Mouse (Mus musculus) kidney, postnatal 0 days (tissue): ENCODE data around the gene Ifngr2. TPM values are rescaled to one million over a fixed set of nuclear protein-coding genes. Genes with fewer than 3 reads are reported as not detected.

ENCODE experiments used
- ATAC-seq: fragments of 200-750 bp; cut with Nextera tagmentation; replicated peaks from 2 replicates; pipeline ENCODE4 v1.8.0; 2017; ENCODE audit warnings: low read depth, moderate number of reproducible peaks, moderate TSS enrichment, moderate library complexity; ENCODE audit not compliant: low FRiP score
- DNase-seq: peaks from one replicate; pipeline ENCODE4 v3.0.0-alpha.2; 2016; ENCODE audit warnings: low spot score
- H3K27ac ChIP-seq: fragments of 300-500 bp; sonication (generic); 2 replicates; pipeline ENCODE4 v1.5.1; 2014; ENCODE audit warnings: mild to moderate bottlenecking
- H3K27me3 ChIP-seq: fragments of 300-500 bp; sonication (generic); 2 replicates; pipeline ENCODE4 v1.6.1; 2014; ENCODE audit warnings: low read length, mixed read lengths; ENCODE audit not compliant: insufficient read depth
- H3K36me3 ChIP-seq: fragments of 300-500 bp; sonication (generic); 2 replicates; pipeline ENCODE4 v1.6.1; 2014; ENCODE audit warnings: low read length, mixed read lengths; ENCODE audit not compliant: insufficient read depth
- H3K4me1 ChIP-seq: fragments of 300-500 bp; sonication (generic); replicated peaks from 2 replicates; pipeline ENCODE4 v1.6.1; 2014; ENCODE audit warnings: antibody characterized with exemption, low read length, mixed read lengths; ENCODE audit not compliant: insufficient read depth
- H3K4me2 ChIP-seq: fragments of 300-500 bp; sonication (generic); 2 replicates; pipeline ENCODE4 v1.6.1; 2014; ENCODE audit warnings: mild to moderate bottlenecking, low read length, moderate library complexity, mixed read lengths
- H3K4me3 ChIP-seq: fragments of 300-500 bp; sonication (generic); replicated peaks from 2 replicates; pipeline ENCODE4 v1.5.1; 2014; ENCODE audit warnings: low read depth, low read length
- H3K9ac ChIP-seq: fragments of 300-500 bp; sonication (generic); 2 replicates; pipeline ENCODE4 v1.6.1; 2014; ENCODE audit warnings: low read depth, low read length
- H3K9me3 ChIP-seq: fragments of 300-500 bp; sonication (generic); replicated peaks from 2 replicates; pipeline ENCODE4 v1.6.1; 2016; ENCODE audit warnings: low read length, inconsistent platforms, mixed read lengths
- CTCF ChIP-seq: IDR thresholded peaks from 2 replicates; pipeline ENCODE4 v1.5.1; 2016; ENCODE audit warnings: antibody characterized with exemption, low read depth, mild to moderate bottlenecking, moderate library complexity
- WGBS: fragments of 180-500 bp; shearing (Covaris S2); extraction: QIAGEN DNeasy Blood & Tissue Kit; methylation state at CpG from one replicate; pipeline ENCODE4 v1.1.7; 2014; 5-methylcytosine and 5-hydroxymethylcytosine counted together
- polyA plus RNA-seq: library from polyadenylated mRNA; unstranded; fragments of >200 nt; fragmentation: Nextera tagmentation; extraction: Ambion mirVana; gene quantifications from 2 replicates; pipeline ENCODE4 v1.2.1, GENCODE M21; 2015

Gene Ifngr2
- polyA plus RNA-seq, 1 experiment from 2014 or later: 42.6 TPM

GRCm38 (mm10) chr16:91513099-91513498, 33.8 kb upstream of the Ifngr2 start:
- Histone ChIP-seq H3K4me2 (no peak overlapping the region), H3K27me3 (no peaks in the 10 kb centered on the region), H3K27ac (no peak overlapping the region), H3K9ac (no peak overlapping the region), H3K4me1 (no peaks in the 10 kb centered on the region), H3K9me3 (no peaks in the 10 kb centered on the region), H3K36me3 (no peaks in the 10 kb centered on the region; the same call in 1 of the 2 replicates), H3K4me3 (no peak overlapping the region)
- WGBS: 88% methylated on average over 6 of the region's 6 CpGs
- ATAC-seq (no peak), DNase-seq (no peak)
- no peak for TF ChIP-seq CTCF

- ATAC-seq: no peak
Measured at GRCm38 (mm10) chr16:91517020-91517419, 29.9 kb upstream of the Ifngr2 start.

GRCm38 (mm10) chr16:91522040-91522439, 24.8 kb upstream of the Ifngr2 start:
- 75% methylated on average over 5 of the region's 5 CpGs for WGBS
- ATAC-seq: no peak
- Histone ChIP-seq H3K36me3 (no peaks in the 10 kb centered on the region), H3K9me3 (no peaks in the 10 kb centered on the region), H3K27ac (no peak overlapping the region), H3K9ac (no peak overlapping the region), H3K27me3 (no peaks in the 10 kb centered on the region), H3K4me1 (no peaks in the 10 kb centered on the region), H3K4me3 (no peak overlapping the region), H3K4me2 (no peak overlapping the region)
- DNase-seq: no peak
- no peak for TF ChIP-seq CTCF

More at GRCm38 (mm10) chr16:91517020-91517419, 29.9 kb upstream of the Ifngr2 start:
- no peak overlapping the region for H3K27ac ChIP-seq
- no peaks in the 10 kb centered on the region for H3K4me1 ChIP-seq
- no peak overlapping the region for H3K4me3 ChIP-seq
- H3K36me3 ChIP-seq: no peaks in the 10 kb centered on the region
- WGBS: 64% methylated on average over 7 of the region's 7 CpGs
- DNase-seq: no peak
- no peak overlapping the region for H3K9ac ChIP-seq
- H3K4me2 ChIP-seq: no peak overlapping the region
- no peaks in the 10 kb centered on the region for H3K9me3 ChIP-seq
- no peaks in the 10 kb centered on the region for H3K27me3 ChIP-seq
- no peak for TF ChIP-seq CTCF

DNA sequence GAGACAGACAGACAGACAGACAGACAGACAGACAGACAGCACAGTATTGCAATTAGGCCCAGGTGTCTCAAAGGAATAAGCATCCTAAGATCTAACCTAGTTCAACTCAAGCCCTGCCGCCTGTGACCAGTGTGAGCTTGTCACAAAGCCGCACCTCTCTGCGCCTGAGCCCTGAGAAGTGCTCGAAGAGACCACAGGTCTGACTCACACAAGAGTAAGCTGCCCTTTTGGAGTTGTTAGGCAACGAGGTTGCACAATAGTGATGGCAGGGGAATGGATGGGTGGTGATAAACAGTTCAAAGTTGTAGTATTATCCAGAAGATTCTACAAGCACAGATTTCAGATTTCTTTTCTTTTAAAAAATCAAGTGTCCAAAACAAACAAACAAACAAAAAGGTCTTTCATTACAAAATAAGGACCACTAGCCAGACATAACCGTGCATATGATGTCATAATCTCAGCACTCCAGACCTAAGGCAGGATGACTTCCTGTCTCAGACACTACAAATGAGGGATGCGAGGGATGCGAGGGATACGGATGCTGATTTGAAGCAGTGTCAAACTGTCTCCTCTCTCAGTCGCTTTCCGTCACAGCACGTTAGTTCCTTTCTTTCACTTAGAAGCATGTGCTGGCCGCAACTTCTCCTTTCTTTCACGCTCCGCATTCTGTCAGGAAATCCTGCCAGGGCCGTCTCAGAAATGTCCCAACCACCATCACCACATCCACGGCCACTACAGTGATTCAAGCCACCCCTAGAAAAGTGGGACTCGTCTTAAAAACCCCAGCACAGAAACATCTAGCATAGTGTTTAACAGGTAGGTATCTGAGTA, 24.2 kb upstream of the Ifngr2 start:
- DNase-seq (no peak), ATAC-seq (0 out of 2 replicates have a peak, but pooled peaks have one; percentile 43)
- Histone ChIP-seq H3K4me2 (no peak overlapping the region), H3K27ac (0 out of 2 replicates have a peak overlapping the region, but pooled peaks have one; percentile 13), H3K9me3 (no peaks in the 10 kb centered on the region), H3K36me3 (no peaks in the 10 kb centered on the region), H3K4me3 (no peak overlapping the region), H3K27me3 (no peaks in the 10 kb centered on the region), H3K9ac (no peak overlapping the region), H3K4me1 (no peaks in the 10 kb centered on the region)
- WGBS: 75% methylated on average over 18 of the region's 18 CpGs
- TF ChIP-seq CTCF: no peak

DNA sequence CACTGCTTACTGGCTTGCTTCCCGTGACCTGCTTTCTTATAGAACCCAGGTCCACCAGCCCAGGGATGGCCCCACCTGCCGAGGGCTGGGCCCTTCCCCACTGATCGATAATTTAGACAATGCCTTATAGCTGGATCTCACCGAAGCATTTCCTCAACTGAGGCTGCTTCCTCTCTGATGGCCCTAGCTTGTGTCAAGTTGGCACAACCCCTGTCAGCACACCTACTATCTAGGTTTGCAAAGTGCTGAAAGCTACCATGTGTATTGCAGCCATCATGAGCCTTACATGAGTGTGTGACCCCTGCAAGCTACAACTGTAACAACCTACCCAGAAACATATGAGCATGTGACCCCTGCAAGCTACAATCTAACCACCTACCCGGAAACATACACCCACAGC, 22.7 kb upstream of the Ifngr2 start:
- no peak for TF ChIP-seq CTCF
- Histone ChIP-seq H3K4me3 (no peak overlapping the region), H3K27me3 (no peaks in the 10 kb centered on the region), H3K4me1 (no peaks in the 10 kb centered on the region), H3K4me2 (no peak overlapping the region), H3K9ac (no peak overlapping the region), H3K36me3 (no peaks in the 10 kb centered on the region), H3K27ac (no peak overlapping the region), H3K9me3 (no peaks in the 10 kb centered on the region)
- 78% methylated on average over 5 of the region's 5 CpGs for WGBS
- no peak for DNase-seq
- ATAC-seq: no peak

DNA sequence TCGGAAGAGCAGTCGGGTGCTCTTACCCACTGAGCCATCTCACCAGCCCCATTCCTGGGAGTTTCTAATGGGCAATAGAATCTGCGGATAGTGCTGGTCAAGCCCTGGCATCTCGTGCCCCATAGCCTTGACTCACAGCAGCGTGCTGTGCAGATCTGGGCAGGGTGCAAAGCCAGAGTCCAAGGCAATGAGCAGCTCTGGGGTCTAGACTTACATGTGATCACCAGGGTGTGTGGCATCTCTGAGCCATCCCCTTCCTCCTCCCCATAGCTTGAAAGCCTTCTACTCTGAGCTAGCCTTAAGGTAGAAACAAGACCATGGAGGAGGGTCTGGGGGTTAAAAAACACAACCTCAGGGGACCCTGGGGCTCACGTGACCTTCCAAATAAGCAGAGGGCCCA, 20.6 kb upstream of the Ifngr2 start:
- H3K27ac ChIP-seq: no peak overlapping the region
- DNase-seq: no peak
- 96% methylated on average over 6 of the region's 6 CpGs for WGBS
- H3K36me3 ChIP-seq: no peaks in the 10 kb centered on the region
- H3K4me1 ChIP-seq: no peaks in the 10 kb centered on the region
- no peak for TF ChIP-seq CTCF
- ATAC-seq: no peak
- no peaks in the 10 kb centered on the region for H3K9me3 ChIP-seq
- no peak overlapping the region for H3K9ac ChIP-seq
- no peaks in the 10 kb centered on the region for H3K27me3 ChIP-seq
- no peak overlapping the region for H3K4me2 ChIP-seq
- H3K4me3 ChIP-seq: no peak overlapping the region
